Comparison of ENCODE assay signal across 18 mouse cellular contexts in genomic region chr7:67800547-67800946, GRCm38 (mm10).
"Had no signal": no experiment of that assay in that cellular context is flagged by ENCODE, and none has a peak within 500 bp of the region (broad histone marks: within the 10 kb centered on the region; RNA-seq: fewer than 3 reads in every experiment).

No protein-coding gene starts in this region.

- DNase-seq: lung, adult 18-20 months; lung, embryonic 14.5 days; lung, postnatal 10 days; lung, postnatal 4 days; midbrain, embryonic 14.5 days; retina, postnatal 1 day; right cerebral cortex, adult 18-20 months; right cerebral cortex, postnatal 25 days; right cerebral cortex, postnatal 4 days; spleen, adult 18-20 months; thymus, adult 18-20 months; thymus, postnatal 14 days; thymus, postnatal 36 days had no signal

- H3K9ac ChIP-seq: lung, embryonic 14.5 days; midbrain, embryonic 12.5 days; neural tube, embryonic 13.5 days; neural tube, embryonic 15.5 days had no signal

- H3K27ac ChIP-seq: midbrain, embryonic 12.5 days; neural tube, embryonic 13.5 days; neural tube, embryonic 15.5 days had no signal

- H3K4me3 ChIP-seq: midbrain, embryonic 12.5 days; myocyte; neural tube, embryonic 13.5 days; neural tube, embryonic 15.5 days had no signal

- H3K9me3 ChIP-seq: midbrain, embryonic 12.5 days; neural tube, embryonic 13.5 days; neural tube, embryonic 15.5 days had no signal

- ATAC-seq: midbrain, embryonic 16.5 days had no signal

- H3K36me3 ChIP-seq: midbrain, embryonic 12.5 days; neural tube, embryonic 13.5 days; neural tube, embryonic 15.5 days had no signal

- H3K4me2 ChIP-seq: lung, embryonic 14.5 days; midbrain, embryonic 12.5 days; neural tube, embryonic 13.5 days; neural tube, embryonic 15.5 days had no signal

- H3K27me3 ChIP-seq: neural tube, embryonic 15.5 days had no signal
